Mouse (Mus musculus) ES-Bruce4 (cell line): Measurements from ENCODE around the gene Ptms.

Experiments
- CTCF ChIP-seq: IDR thresholded peaks from one replicate; pipeline ENCODE4 v1.8.1; 2011; ENCODE audit warnings: low read depth, low read length
- EP300 ChIP-seq: IDR thresholded peaks from 2 replicates; pipeline ENCODE4 v1.6.1; 2011; ENCODE audit warnings: low read depth, low read length; ENCODE audit not compliant: insufficient read depth
- POLR2A ChIP-seq: IDR thresholded peaks from one replicate; pipeline ENCODE4 v1.8.1; 2011; ENCODE audit warnings: low read length; ENCODE audit not compliant: insufficient read depth

DNA sequence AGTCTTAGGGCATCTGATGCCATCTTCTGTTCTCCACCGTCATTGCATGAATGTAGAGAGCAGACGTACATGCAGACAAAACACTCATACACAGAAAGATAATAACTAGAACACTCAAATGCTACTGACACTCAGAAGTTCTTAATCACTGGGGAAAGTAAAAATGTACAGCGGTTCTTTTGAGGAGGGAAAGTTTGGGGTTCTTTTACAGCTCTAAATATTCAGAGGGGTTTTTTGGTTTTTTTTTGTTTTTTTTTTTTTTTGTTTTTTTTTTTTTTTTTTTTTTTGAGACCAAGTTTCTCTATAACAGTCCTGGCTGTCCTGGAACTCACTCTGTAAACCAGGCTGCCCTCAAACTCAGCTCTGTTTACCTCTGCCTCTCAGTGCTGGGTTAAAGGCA is 13.2 kb upstream of the Ptms start:
- no peak for TF ChIP-seq POLR2A
- no peak for TF ChIP-seq EP300
- TF ChIP-seq CTCF: no peak
